13 mouse cellular contexts compared by ENCODE assay signal in genomic region chr13:113821891-113822290, GRCm38 (mm10). TPM values are rescaled to one million over a fixed set of nuclear protein-coding genes. Genes with fewer than 3 reads are reported as not detected.
DNase-seq lines count a peak whose midpoint lies in the region; TF ChIP-seq lines count a peak whose summit lies in the region.
"Had no signal": no experiment of that assay in that cellular context is flagged by ENCODE, and none has a peak within 500 bp of the region (broad histone marks: within the 10 kb centered on the region; RNA-seq: fewer than 3 reads in every experiment).

No protein-coding gene starts in this region.

- no peaks in the 10 kb centered on the region for H3K27me3 ChIP-seq in cerebellum, adult 2 months (ENCODE audit: control insufficient read depth, insufficient read depth, low read length)
- H3K27me3 ChIP-seq in E14TG2a.4 (ENCODE audit: insufficient read depth, low read length) = no peaks in the 10 kb centered on the region
- H3K27me3 ChIP-seq: embryonic facial prominence, embryonic 15.5 days; limb, embryonic 15.5 days had no signal

- TF ChIP-seq CTCF in cerebellum, adult 2 months (IDR thresholded peaks at IDR 0.05; ENCODE audit: borderline replicate concordance, insufficient read depth, low read depth, low read length) = no peak
- TF ChIP-seq CTCF in E14TG2a.4 (conservative IDR thresholded peaks at IDR 0.05; ENCODE audit: low read length) = no peak

- no peak for TF ChIP-seq POLR2A in cerebellum, adult 2 months (IDR thresholded peaks at IDR 0.05; ENCODE audit: borderline replicate concordance, insufficient read depth, low read length)

- DNase-seq in cerebellum, adult 2 months = peak; percentile 19 to 20
- no peak for DNase-seq in cerebellum, adult 11-12 months
- DNase-seq in layer of hippocampus, adult 18-20 months (ENCODE audit: low spot score in 2 of 2) = peak; percentile 51 to 67
- peak; percentile 34 to 35 for DNase-seq in left cerebral cortex, postnatal 10 days (ENCODE audit: extremely low spot score in 1 of 2, low spot score in 2 of 2)
- no peak for DNase-seq in thymus, postnatal 10 days (ENCODE audit: low spot score in 2 of 2)
- no peak for DNase-seq in kidney, postnatal 36 days
- DNase-seq in urinary bladder, adult 18-20 months (ENCODE audit: low spot score in 2 of 2) = no peak
- DNase-seq: gastrocnemius, postnatal 36 days; heart, postnatal 4 days had no signal

- H3K36me3 ChIP-seq in E14TG2a.4 (ENCODE audit: insufficient read depth, low read length) = peaks cover 43% of the 10 kb centered on the region
- H3K36me3 ChIP-seq: embryonic facial prominence, embryonic 15.5 days; limb, embryonic 15.5 days; midbrain, embryonic 10.5 days had no signal

- H3K4me1 ChIP-seq in cerebellum, adult 2 months (ENCODE audit: control insufficient read depth, insufficient read depth, low read length) = peaks cover 13% of the 10 kb centered on the region; the same call in 1 of the 2 replicates
- peaks cover 41% of the 10 kb centered on the region for H3K4me1 ChIP-seq in E14TG2a.4 (replicated peaks; ENCODE audit: low read depth, low read length)

- no peak overlapping the region for H3K27ac ChIP-seq in cerebellum, adult 2 months (ENCODE audit: insufficient read depth, low read length)
- H3K27ac ChIP-seq: embryonic facial prominence, embryonic 15.5 days; limb, embryonic 15.5 days; midbrain, embryonic 10.5 days had no signal

- H3K9me3 ChIP-seq in E14TG2a.4 (ENCODE audit: low read length) = peaks cover 7% of the 10 kb centered on the region; the same call in 1 of the 2 replicates
- H3K9me3 ChIP-seq: embryonic facial prominence, embryonic 15.5 days; limb, embryonic 15.5 days; midbrain, embryonic 10.5 days had no signal

- intact Hi-C loops in left cerebral cortex, postnatal 10 days (cut with DNase I) = no loop called here

- WGBS in cerebellum, adult 2 months = 30% methylated on average over 12 of the region's 12 CpGs

- H3K4me3 ChIP-seq in cerebellum, adult 2 months (replicated peaks; ENCODE audit: insufficient read depth, low read depth, low read length) = no peak overlapping the region
- H3K4me3 ChIP-seq in E14TG2a.4 (replicated peaks; ENCODE audit: low read length) = peak overlapping the region; percentile 14; the same call in 1 of the 2 replicates
- H3K4me3 ChIP-seq: embryonic facial prominence, embryonic 15.5 days; limb, embryonic 15.5 days; midbrain, embryonic 10.5 days had no signal

RNA-seq across cellular contexts. Expression of gene Arl15, which starts 27.6 kb away (rescaled TPM):
- polyA plus RNA-seq in cerebellum, adult 2 months (2012; rRNA removed) = 10.3 and 12.2 TPM in 2 replicates
- total RNA-seq in layer of hippocampus, adult 18-20 months (2021) = 10 to 100 TPM; 57.4 to 61.0 TPM
- 10 to 100 TPM; 53.8 to 59.3 TPM for total RNA-seq in left cerebral cortex, postnatal 10 days (2021)

Comparison
In these comparisons a context has a peak if more than half of its experiments do, and no peak if none do; other contexts are left out.
1. DNase-seq: peak in cerebellum, adult 2 months (2 of 2), layer of hippocampus, adult 18-20 months (2 of 2) and left cerebral cortex, postnatal 10 days (2 of 2); none in cerebellum, adult 11-12 months (single experiment), thymus, postnatal 10 days (0 of 2), kidney, postnatal 36 days (0 of 2) and urinary bladder, adult 18-20 months (0 of 2).